Mouse (Mus musculus) olfactory bulb, adult 2 months (tissue): ENCODE results near the gene Cwh43.

Experiments used
- CTCF ChIP-seq: fragments of 200-500 bp; IDR thresholded peaks from 2 replicates; pipeline ENCODE4 v1.5.1; 2012; ENCODE audit warnings: low read depth, mild to moderate bottlenecking, low read length, moderate library complexity; ENCODE audit not compliant: insufficient read depth
- POLR2A ChIP-seq: fragments of 200-500 bp; IDR thresholded peaks from 2 replicates; pipeline ENCODE4 v1.6.1; 2012; ENCODE audit warnings: mild to moderate bottlenecking, low read depth, low read length, moderate library complexity; ENCODE audit not compliant: insufficient read depth

DNA sequence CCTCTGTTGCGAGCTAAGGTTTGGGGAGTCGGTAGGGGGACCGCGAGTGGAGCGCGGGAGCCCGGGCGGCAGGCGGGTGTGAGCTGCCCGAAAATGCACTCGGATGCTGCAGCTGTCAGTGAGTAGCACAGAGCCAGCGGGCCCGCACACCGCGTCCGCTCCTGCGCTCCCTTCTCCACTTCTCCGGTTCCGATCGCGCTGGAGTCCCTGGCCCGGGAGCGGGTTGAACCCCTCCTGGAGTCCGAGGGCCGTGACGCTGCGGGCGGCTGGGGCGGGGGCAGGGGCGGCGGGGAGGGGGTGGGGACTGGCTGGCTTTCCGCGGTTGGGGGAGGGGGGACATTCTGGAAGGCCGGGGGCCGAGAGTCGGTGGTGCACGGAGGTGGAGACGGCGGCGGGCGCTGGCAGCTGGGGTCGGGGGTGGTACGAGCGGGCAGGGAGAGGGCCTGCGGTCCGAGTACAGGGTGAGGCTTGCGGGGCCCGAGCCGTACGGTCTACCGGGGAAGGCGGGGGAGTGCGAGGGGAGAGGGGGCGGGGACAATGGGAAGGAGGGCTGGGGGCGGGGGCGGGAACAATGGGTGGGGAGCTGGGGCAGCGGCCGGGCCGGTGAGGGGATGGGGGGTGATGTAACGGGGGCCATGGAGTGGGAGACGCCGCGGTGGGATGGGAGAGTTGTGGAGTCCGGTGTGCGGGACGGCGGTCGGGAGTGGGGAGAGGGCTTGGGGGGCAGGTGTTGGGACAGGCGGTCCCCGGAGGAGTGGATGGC, 85.4 kb downstream of the Cwh43 start:
- TF ChIP-seq CTCF (no peak), POLR2A (peak; percentile 83)
